Mouse (Mus musculus) MEL (cell line): ENCODE data around the gene Rtn4rl2.

ENCODE experiments used
- EP300 ChIP-seq, 2 experiments: IDR thresholded peaks; 2 replicates each; pipeline ENCODE4 v1.6.1; 2011; ENCODE audit warnings: improper control_type of control experiment in 2 of 2, low read length in 2 of 2, low read depth in 1 of 2, mild to moderate bottlenecking in 1 of 2
- MAX ChIP-seq: IDR thresholded peaks from 2 replicates; pipeline ENCODE4 v1.6.1; 2011; ENCODE audit warnings: low read length, improper control_type of control experiment
- MXI1 ChIP-seq: IDR thresholded peaks from 2 replicates; pipeline ENCODE4 v1.6.1; 2011; ENCODE audit warnings: mild to moderate bottlenecking, low read depth, low read length, improper control_type of control experiment

GRCm38 (mm10) chr2:84913881-84914280 lies 27.4 kb upstream of the Rtn4rl2 start:
- no peak for TF ChIP-seq MAX
- no peak for TF ChIP-seq MXI1
- no peak for TF ChIP-seq EP300 (IDR thresholded peaks at IDR 0.05; ENCODE audit: low read depth in 1 of 2, low read length in 2 of 2)
